Mouse (Mus musculus) lung, adult 2 months (tissue): ENCODE data around the gene Dbx2. TPM values are rescaled to one million over a fixed set of nuclear protein-coding genes. Genes with fewer than 3 reads are reported as not detected.

Experiments used
- DNase-seq: peaks from one replicate; pipeline ENCODE4 v3.0.0; 2022
- H3K4me1 ChIP-seq: fragments of 200-500 bp; 2 replicates; pipeline ENCODE4 v1.6.1; 2011; ENCODE audit warnings: low read length; ENCODE audit not compliant: control insufficient read depth, insufficient read depth
- H3K4me3 ChIP-seq: fragments of 200-500 bp; replicated peaks from 2 replicates; pipeline ENCODE3; 2011; ENCODE audit warnings: low read depth, mild to moderate bottlenecking, control low read depth, low read length; ENCODE audit errors: extremely low read depth
- CTCF ChIP-seq: fragments of 200-500 bp; IDR thresholded peaks from 2 replicates; pipeline ENCODE4 v1.5.1; 2011; ENCODE audit warnings: mild to moderate bottlenecking, low read length, control low read depth; ENCODE audit not compliant: insufficient read depth
- POLR2A ChIP-seq: fragments of 200-500 bp; IDR thresholded peaks from 2 replicates; pipeline ENCODE4 v1.6.1; 2011; ENCODE audit warnings: low read depth, mild to moderate bottlenecking, control low read depth, low read length, borderline replicate concordance; ENCODE audit errors: extremely low read depth
- WGBS: fragments of 180-500 bp; shearing (Covaris S2); methylation state at CpG from one replicate; pipeline ENCODE4 v1.1.7; 2018; 5-methylcytosine and 5-hydroxymethylcytosine counted together
- polyA plus RNA-seq: library from polyadenylated mRNA; depleted of rRNA; stranded (reverse); fragments of >200 nt; gene quantifications from 2 replicates; pipeline ENCODE4 v1.2.3, GENCODE M21; 2012

Dbx2 gene
- polyA plus RNA-seq, 1 experiment, result not detected

- TF ChIP-seq CTCF (no peak), POLR2A (no peak)
- Histone ChIP-seq H3K4me1 (no peaks in the 10 kb centered on the region), H3K4me3 (no peak overlapping the region)
- no peak for DNase-seq
- 34% methylated on average over 8 of the region's 8 CpGs for WGBS
Observed at GRCm38 (mm10) chr15:95667209-95667608, 11.4 kb upstream of the Dbx2 start.

- no peak overlapping the region for H3K4me3 ChIP-seq
- H3K4me1 ChIP-seq, result no peaks in the 10 kb centered on the region
- WGBS, result 90% methylated on average over 4 of the region's 4 CpGs
- TF ChIP-seq POLR2A, result no peak
- no peak for TF ChIP-seq CTCF
- DNase-seq, result no peak
Observed at GRCm38 (mm10) chr15:95665002-95665401, 9.2 kb upstream of the Dbx2 start.

GRCm38 (mm10) chr15:95661718-95662117 is 6.0 kb upstream of the Dbx2 start:
- TF ChIP-seq CTCF, result no peak
- no peak for TF ChIP-seq POLR2A
- H3K4me3 ChIP-seq, result no peak overlapping the region
- no peaks in the 10 kb centered on the region for H3K4me1 ChIP-seq
- 63% methylated on average over 2 of the region's 2 CpGs for WGBS
- no peak for DNase-seq

GRCm38 (mm10) chr15:95660368-95660767 is 4.6 kb upstream of the Dbx2 start:
- H3K4me3 ChIP-seq, result no peak overlapping the region
- no peaks in the 10 kb centered on the region for H3K4me1 ChIP-seq
- TF ChIP-seq POLR2A (no peak), CTCF (no peak)
- no peak for DNase-seq
- 61% methylated on average over 5 of the region's 5 CpGs for WGBS

GRCm38 (mm10) chr15:95654211-95654897 is 1.4 kb downstream of the Dbx2 start:
- WGBS, result 3% methylated on average over 49 of the region's 49 CpGs
- no peak for DNase-seq
- Histone ChIP-seq H3K4me3 (no peak overlapping the region), H3K4me1 (no peaks in the 10 kb centered on the region)
- TF ChIP-seq CTCF (no peak), POLR2A (no peak)

DNA sequence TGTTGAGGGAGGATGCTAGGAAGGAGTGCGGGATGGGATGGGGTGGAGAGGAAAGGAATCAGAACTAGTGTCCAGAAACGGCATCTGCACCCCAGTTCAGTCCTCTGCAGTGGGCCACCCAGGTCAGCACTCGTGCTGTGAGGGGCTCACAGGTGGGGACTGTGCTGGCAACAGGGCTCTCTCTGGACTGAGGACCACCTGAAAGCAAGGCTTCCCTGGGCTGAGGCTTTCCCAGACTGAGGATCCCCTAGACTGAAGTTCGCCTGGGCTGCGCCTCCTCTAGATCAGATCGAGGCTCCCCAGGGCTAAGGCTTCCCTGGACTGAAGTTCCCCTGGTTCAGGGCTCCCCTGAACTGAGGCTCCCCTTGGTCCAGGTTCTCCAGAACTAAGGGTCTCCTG is 1.9 kb downstream of the Dbx2 start:
- 7% methylated on average over 6 of the region's 6 CpGs for WGBS
- TF ChIP-seq CTCF (no peak), POLR2A (no peak)
- no peak overlapping the region for H3K4me3 ChIP-seq
- no peak for DNase-seq
- no peaks in the 10 kb centered on the region for H3K4me1 ChIP-seq

DNA sequence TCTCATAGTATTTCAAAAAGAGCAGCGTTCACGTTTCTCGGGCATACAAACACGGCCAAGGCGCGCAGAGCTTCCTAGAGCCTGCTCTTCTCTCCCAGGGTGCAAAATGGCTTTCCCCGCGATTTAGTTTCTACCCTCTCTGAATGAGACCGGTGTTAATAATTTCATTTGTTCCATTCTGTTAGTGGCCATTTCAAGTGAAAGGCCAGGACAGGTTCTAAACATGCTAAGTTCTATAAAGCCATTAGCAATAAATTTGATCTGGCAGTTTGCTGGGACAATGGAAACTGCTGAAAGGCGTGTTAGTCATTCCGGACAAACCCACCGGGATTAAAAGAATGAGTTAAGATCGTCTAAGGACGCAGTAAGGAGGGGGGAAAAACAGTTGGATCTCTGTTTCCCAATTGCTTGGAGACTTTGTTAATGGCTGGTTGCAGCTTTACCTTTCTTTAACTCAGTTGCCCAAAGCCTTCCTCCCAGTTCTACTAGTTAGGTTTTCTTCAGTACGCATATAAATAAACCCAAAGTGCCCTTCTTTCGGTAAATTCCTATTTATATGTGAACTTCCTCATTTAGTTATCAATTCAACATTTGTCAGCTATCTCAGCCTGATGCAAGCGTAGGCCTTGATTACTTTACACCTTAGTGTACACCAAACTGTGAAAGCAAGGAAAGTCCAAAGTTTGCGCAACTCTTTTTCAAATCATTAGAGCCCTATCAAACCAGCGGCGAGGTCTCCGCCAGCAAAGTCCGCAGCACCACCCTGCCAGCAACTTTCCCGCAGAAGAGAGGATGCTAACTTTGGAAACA is 2.7 kb downstream of the Dbx2 start:
- H3K4me1 ChIP-seq, result no peaks in the 10 kb centered on the region
- 8% methylated on average over 23 of the region's 23 CpGs for WGBS
- no peak for DNase-seq
- H3K4me3 ChIP-seq, result no peak overlapping the region
- TF ChIP-seq POLR2A, result no peak
- no peak for TF ChIP-seq CTCF

DNA sequence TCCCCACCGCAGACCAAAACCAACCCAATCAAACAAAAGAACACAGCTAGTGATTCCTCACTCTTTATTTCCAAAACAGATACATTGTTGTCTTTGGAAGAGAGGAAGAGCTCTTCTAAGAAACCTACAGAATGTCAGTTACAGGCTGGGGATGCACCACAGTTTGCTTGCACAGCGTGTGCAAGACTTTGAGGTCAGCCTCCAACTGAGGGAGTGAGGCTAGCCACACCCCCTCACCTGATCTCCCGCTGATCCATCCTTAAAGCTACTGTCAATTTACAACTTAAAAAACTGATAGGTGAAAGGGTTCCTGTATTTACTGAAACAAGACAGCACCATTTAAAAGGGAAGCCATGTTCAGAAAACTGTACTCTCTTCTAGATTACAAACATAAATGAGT is 3.9 kb downstream of the Dbx2 start:
- H3K4me1 ChIP-seq, result no peaks in the 10 kb centered on the region
- DNase-seq, result no peak
- no peak overlapping the region for H3K4me3 ChIP-seq
- WGBS, result 8% methylated on average over 3 of the region's 3 CpGs
- TF ChIP-seq POLR2A (no peak), CTCF (no peak)

DNA sequence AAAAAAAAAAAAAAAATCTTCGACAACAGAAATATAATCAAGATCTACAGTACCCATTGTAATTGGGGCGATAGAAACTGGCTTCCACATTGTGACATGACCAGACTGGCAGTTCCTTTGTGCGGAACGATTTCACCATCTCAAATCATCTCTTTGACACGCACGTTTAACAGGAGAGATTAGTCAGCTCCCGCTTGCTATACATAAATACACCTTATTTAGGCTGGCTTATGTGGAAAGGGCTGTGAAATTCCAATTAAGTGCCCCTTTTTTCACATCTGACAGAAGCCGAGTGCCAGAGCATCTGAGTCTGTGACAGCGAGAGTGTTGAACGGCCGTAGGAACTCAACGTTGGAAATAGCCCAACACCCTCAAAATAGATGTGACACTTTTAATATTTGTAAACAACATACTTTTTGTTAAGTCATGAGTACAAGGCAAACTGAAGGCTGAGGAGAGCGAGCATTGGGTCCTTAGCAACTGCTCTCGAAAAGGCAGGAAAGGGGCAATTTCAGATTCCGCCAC is 12.2 kb downstream of the Dbx2 start:
- DNase-seq, result no peak

More for the DNA sequence above, 12.2 kb downstream of the Dbx2 start:
- TF ChIP-seq POLR2A (no peak), CTCF (no peak)
- no peak overlapping the region for H3K4me3 ChIP-seq
- 74% methylated on average over 15 of the region's 15 CpGs for WGBS
- no peaks in the 10 kb centered on the region for H3K4me1 ChIP-seq
